Mouse (Mus musculus): ENCODE measurements around the gene Icam5.

DNA sequence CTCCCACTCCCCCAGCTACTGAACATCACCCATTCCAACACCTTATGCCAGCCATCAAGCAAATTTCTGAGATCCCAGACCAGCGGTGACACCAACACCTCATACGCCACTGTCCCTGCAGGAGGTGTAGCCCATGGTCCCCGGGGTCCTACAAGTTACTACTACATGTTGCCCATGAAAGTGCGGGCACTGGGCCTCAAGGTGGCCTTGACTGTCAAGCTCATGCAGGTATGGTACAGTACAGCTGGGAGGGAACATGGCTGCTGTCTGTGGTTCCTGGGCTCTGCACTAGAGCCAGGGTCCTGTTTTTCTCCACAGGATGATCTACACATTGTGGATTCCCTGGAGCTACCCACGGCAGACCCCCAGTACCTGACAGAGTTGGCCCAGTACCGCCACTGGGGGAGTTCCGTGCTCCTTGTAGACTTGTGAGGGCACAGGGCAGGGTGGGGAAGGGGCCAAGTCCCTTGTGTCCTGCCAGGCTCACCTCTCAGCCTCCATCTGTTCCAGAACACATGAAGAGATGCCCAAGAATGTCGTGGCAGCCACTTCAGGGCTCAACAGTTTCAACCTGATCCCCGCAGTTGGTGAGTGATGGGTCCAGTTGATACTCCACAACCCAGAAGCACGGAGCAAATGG is 24.4 kb upstream of the Icam5 start:
- TF ChIP-seq CTCF (IDR thresholded peaks at IDR 0.05; ENCODE audit: low read depth, low read length) (no peak), TAL1 (conservative IDR thresholded peaks at IDR 0.05; ENCODE audit: low read depth, low read length) (no peak), GATA1 (IDR thresholded peaks at IDR 0.05; ENCODE audit: borderline replicate concordance, low read length) (no peak), POLR2AphosphoS5 (IDR thresholded peaks at IDR 0.05; ENCODE audit: insufficient replicate concordance, low read depth, low read length) (no peak), GATA2 (IDR thresholded peaks at IDR 0.05; ENCODE audit: borderline replicate concordance, low read depth, low read length) (no peak)

All from G1E (cell line).